Mouse (Mus musculus): ENCODE results near the gene Phgr1.

Gene Phgr1

DNA sequence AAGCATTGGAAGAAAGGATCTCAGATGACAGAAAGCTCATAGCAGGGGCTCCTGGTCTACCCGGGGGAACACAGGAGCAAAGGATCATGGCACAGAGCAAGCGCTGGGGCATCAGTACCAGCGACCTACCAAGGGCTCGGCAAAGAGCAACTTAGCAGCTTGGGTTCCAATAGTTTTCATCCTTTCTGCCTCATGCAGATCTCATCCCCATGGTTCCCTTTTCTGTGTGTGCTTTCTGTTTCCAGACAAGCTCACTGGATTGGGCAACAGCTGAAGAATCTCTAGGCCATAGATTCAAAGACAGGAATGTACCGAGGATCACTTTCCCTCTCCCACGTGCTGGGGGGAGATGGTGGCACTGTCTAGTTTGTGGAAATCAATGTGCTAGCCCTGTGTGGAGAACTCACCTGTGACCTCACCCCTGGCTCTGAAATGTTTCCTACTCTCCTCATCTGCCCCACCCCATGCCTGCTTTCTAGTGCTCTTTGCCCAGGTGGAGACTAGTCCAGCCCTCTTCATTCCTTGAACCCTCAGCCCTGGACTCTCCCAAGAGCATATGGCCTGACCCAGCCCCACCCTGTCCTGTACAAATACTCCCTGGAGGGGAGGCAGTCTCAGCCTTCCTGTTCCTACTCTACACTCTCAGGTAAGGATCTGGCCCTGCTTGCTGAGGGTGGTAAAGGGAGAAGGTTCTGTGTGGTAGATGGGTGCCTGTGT, at the start of gene Phgr1:
TSS of gene Phgr1 (plus strand) at position 612 of the 717 bp plus-strand sequence.
- DNase-seq (ENCODE audit: low spot score), result peak; percentile 73

DNA sequence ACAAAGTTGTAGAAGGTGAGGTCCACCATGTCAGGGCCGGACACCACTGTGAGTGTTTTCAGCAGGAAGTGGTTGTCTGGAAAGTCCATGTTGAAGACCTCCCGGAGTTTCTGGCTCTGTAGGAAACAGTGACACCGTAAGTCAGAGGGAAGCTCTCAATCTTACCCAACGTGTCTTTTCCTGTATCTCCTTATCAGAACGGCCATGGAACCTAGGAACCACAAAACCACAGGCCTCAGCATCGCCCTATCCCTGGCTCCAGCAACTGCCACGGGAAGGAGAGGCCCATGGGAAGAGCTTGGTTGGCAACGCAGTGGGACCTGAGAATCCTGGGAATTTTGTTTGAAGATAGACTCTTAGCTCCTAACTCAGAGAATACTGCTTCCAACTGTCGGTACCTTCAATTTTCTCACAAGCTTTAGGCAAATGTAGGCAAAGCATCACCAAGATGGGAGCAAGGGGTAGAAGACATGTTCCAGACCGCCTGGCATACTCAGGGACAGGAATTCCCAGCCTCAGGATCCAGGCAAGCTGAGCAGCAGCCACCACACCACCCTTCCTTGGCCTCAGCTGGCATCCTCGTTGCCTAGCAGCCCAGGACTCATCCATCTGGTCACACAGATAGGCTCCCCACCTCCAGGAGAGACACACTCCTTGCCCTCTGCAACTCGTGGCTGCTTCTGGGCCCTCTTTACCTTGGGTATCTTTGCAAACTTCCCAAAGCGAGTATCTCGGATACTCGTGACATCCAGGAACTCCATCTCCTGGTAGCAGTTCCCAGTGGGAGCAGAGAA, 48.7 kb upstream of the Phgr1 start:
- no peak for DNase-seq (ENCODE audit: low spot score)

DNA sequence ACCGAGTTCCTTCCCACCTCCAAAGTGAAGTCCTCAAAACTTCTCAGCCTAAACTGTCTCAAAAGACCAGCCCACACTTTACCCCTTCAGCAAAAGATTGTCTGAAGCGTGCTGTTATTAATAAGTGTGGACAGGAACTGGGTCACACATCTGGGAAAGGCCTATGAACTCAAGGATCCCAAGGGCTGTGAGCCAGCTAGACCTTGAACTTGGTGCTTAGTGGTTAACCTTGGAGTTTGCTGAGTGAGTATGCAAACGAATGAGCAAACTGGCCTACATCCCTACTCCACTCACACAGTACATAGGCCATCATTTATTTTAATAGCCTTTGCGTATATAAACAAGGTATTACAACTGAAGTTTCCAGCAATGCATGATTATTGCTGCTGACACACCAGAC, 47.1 kb upstream of the Phgr1 start:
- DNase-seq (ENCODE audit: low spot score), result no peak

DNA sequence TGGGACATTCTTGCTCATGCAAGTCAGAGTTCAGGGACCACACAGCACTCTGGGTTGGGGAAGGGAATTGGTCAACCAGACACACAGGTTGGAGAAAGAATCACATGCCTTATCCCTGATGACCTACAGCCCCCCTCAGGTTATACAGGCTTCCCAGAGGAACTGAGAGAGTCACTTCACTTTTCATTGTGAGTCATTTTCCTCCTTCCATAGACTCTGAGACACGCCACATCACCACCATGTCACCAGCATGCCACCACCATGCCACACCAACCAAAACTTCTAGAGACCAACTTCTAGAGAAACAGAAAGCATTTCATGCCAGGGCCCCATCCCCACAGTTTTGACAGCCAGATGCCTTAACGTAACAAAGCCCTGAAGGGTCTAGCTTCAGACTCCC, 45.7 kb upstream of the Phgr1 start:
- no peak for DNase-seq (ENCODE audit: low spot score)

DNA sequence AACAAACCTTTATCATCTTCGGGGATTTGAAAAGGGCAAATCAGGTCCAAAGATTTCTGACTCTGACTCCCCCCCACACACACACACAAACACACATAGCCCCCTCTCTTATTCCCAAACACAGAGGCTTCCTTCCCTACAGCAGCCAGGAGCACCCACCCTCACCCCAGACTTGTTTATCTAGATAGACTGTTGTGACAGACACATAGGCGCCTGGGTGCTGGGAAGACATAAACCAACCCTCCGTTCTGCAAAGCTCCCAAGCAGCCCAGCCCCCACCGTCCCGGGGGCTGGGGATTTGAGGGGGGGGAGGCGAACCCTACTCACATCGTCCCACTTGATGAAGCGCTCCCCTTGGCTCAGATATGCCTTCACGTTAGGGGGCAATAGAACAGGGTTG, 44.7 kb upstream of the Phgr1 start:
- DNase-seq (ENCODE audit: low spot score), result no peak

DNA sequence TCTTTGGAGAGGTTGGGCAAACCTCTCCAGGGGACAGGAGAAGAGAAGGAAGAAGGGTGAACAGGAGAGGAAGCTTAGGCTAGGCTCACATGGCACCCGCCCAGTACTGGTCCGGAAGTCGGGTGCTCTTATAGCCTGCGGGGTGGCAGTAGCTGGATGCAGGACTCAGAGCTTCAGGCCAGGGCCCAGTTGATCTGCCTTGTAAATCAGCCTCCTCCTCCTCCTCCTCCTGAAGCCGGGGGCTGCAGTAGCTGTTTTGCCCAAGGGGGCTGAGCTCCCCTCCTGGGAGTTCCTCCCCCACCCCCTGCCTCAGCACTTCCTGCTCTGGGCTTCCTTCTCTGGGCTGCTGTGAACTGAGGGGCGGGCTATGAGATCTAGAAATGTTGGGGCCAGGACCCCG, 44.2 kb upstream of the Phgr1 start, which contains the start of gene Plcb2:
TSS of gene Plcb2 (minus strand) at position 102 of the 400 bp plus-strand sequence.
- peak; percentile 25 for DNase-seq (ENCODE audit: low spot score)

DNA sequence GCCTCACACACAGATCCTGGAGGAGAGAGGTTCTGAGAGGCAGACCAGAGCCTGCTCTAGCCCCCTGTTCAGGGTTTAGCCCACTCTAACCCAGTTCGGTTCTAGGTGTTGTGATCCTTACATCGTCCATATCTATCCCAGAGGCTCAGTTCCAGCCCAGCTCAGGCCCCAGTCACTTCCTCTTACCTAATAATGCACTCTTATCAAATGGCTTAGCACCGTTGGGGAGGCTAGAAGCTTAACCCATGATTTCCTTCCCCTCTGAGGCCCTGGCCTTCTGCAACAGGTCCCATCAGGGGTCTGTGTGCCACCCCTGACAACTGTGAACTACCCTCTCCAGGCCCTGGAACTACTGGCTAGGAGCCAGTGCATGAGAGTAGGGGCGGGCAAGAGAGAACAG, 43.4 kb upstream of the Phgr1 start:
- DNase-seq (ENCODE audit: low spot score), result no peak

DNA sequence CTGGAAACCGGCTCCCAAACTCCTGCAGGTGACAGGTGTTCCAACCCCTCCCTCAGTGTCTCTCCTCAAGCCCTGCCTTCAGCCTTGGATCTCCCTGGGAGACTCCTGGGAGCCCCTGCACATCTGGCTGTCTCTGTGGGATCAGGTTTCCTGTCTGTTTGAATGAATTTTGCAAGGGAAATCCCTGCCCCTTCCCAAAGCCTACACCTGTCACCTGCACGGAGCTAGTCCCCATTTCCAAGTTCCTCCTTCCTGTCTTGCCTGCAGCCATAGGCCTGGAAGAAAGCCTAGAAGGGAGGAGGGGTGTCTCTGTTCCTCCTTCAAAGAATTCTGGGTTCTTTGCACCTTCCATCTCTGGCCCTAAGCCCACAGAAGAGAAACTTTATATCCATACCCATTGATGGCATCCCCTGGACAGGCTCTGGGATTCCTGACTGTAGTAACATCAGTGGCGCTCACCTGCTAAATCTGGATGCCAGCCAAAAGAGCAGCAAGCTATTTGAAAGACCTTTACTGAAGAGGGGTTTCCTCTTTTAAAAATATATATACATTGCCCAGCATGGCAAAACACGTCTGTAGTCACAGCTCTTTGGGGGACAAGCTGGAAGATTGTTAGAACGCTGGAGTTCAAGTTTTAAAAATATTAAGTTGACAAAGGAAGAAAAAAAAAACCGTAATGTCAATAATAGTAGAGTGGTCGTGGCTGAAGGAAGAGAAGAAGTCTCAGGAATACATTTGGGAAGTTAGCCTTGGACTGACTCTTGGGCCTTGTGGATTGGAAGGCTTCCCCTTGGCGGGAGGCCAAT, 42.5 kb upstream of the Phgr1 start:
- DNase-seq (ENCODE audit: low spot score), result no peak

DNA sequence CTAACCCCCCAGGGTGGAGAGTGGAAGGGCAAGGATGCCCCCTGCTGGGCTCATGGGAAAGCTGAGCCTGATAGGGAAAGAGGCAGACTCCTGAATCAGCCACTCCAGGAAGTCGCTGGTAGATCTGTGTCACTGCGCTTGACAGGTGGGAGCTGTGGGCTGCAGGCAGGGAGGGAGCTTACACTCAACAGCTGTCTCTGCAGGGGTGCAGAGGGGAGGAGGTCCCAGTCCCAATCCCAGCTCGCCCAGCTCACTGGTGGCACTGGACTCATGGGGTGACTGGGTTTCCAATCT, 42.0 kb upstream of the Phgr1 start:
- DNase-seq (ENCODE audit: low spot score), result peak; percentile 39

DNA sequence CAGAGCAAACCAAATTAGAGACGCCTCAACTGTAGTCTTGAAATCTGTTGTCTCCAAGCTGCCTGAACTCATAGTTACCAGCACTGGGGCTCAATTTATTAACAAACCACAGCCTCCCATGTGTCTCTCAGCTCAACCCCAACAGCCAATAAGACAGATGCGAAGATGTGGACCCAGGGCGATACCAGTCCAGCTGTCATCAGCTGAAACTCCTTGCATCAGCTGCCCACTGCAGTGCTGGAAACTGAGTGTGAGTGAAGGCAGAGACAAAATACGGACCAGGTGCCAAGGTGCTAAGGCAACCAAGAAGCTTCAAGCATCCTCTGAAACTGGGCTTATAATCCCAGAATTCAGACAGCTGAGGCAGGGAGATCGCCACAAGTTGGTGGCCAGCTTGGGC, 40.6 kb upstream of the Phgr1 start:
- no peak for DNase-seq (ENCODE audit: low spot score)

DNA sequence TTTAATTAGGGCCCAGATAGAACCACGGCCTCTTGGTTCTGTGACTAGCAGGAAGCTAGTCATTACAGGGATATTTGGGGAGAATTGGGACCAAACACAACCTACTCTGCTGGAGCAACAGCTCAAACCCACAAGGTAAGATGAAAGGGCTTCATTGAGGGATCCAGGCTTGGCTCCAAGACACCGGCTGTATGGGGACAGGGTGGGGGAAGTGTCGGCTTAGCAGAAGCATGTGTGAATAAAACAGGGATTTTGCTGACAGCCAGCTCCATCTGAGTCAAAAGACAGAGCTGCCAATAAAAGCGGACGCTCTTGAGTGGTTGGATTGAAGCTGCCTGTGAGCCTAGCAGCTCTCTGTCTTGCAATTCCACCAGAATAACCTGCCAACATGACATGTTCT, 39.2 kb upstream of the Phgr1 start:
- no peak for DNase-seq (ENCODE audit: low spot score)

DNA sequence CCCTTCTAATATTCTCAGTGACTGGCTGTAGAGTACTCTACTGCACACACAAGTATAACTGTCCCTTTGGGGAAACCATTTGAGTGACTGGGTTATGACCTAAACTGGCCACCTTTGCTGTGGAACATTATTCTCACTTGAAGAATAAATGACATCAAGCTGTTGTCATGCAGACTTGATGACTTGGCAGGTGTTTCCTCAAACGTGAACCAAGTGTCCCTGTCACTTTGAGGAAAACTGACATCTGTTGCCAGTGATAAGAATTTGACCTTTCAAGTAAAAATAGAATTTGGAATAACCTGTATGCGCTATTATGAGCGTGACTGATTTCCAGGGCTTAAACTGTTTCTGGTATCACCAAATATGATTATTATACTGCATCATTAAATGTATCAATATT, 32.2 kb upstream of the Phgr1 start:
- no peak for DNase-seq (ENCODE audit: low spot score)

DNA sequence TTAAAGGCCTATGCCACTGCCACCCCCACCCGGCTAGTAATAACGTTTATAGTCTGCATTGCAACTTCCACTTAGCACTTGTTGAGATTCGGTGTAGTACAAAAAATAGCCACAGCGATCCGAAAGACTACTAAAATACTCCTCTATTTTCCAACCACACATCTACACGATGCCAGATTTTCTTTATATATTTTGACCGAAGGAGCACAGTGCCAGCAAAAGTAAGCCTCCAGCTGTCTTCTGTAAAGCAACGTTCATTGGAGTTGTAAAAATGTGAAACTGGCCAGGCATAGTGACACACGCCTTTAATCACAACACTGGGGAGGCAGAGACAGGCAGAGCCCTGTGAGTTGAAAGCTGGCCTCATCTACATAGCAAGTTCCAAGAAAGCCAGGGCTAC, 31.4 kb upstream of the Phgr1 start:
- no peak for DNase-seq (ENCODE audit: low spot score)

DNA sequence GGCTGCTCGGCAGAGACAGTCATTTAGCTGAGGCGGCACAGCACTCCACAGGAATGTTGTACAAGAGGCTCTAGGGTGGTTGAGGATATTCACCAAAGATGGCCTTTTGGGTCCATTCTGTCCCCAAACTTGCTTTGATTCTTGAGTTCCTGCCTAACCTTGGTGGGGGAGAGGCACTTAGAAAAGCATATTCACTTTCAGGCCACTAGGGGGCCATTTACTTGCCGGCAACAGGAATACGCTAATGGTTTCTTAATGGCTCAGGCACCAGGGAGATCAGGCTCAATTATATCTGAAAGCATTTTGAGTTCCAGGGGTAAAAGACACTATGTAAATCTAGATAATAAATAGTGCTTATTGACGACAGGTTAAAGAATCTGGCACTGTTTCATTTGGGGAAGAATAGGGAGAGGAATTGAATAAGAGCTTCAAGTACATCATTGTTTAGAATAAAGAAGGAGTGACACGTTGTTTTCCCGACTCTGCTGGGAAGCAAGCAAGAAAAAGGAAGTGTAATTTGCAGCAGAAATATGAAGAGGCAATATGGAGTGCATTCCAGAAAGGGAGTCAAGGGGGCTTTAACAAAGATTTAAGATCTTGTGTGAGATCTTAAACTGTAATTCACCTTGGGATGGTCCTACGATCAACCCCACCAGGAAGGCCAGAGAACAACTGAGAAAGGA, 29.2 kb upstream of the Phgr1 start:
- no peak for DNase-seq (ENCODE audit: low spot score)

DNA sequence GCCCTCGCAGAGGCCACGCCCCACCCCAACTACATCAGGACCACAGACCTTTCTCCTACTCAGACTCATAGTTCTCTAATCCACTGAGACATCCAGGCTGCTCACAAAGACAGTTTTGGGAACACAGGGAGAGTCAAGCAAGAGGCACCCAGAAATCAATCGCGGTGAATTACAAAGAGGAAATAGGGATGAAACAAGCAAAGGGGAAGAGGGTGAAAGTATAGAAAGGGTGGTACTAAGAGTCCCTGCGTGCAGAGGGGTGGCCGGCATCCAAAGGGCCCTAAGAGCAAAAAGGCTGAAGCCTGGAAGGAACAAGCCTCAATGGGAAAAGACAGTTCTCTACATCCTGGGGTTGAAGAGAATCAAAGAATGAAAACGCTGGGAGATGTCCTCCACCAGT, 27.9 kb upstream of the Phgr1 start:
- no peak for DNase-seq (ENCODE audit: low spot score)

DNA sequence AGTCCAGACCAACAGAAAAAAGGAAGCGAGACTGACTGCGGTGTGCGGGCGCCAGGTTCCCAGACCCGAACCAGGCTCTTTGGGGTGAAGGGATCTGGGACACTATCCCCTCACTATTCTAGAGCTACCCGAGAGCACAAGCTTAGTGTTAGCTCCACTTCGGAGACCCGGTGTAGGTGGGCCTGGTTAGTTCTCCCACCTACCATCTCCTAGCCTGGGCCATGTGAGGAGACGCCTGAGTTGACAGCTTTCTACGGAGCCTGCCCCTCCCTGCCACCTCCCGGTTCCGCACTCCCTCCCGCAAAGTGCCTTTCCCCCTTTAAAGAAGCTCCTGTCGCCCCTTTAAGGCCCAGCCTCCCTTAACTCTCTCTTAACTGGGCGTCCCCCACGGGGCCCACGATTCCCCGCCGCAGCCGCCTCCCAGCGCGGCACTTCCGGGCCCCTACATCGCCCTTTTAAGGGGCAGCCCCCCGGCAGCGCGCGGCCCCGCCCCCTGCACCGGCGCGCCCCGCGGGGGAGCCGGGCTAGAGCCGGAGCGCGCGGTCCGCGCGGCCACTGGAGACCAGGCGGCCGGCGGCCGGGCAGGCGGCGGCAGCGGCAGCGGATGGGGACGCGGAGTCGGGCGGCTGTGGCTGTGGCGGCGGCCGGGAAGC, 27.2 kb upstream of the Phgr1 start, which contains the start of gene Inafm2:
TSS of gene Inafm2 (plus strand) at position 527 of the 653 bp plus-strand sequence.
- DNase-seq (ENCODE audit: low spot score), result peak; percentile 91

DNA sequence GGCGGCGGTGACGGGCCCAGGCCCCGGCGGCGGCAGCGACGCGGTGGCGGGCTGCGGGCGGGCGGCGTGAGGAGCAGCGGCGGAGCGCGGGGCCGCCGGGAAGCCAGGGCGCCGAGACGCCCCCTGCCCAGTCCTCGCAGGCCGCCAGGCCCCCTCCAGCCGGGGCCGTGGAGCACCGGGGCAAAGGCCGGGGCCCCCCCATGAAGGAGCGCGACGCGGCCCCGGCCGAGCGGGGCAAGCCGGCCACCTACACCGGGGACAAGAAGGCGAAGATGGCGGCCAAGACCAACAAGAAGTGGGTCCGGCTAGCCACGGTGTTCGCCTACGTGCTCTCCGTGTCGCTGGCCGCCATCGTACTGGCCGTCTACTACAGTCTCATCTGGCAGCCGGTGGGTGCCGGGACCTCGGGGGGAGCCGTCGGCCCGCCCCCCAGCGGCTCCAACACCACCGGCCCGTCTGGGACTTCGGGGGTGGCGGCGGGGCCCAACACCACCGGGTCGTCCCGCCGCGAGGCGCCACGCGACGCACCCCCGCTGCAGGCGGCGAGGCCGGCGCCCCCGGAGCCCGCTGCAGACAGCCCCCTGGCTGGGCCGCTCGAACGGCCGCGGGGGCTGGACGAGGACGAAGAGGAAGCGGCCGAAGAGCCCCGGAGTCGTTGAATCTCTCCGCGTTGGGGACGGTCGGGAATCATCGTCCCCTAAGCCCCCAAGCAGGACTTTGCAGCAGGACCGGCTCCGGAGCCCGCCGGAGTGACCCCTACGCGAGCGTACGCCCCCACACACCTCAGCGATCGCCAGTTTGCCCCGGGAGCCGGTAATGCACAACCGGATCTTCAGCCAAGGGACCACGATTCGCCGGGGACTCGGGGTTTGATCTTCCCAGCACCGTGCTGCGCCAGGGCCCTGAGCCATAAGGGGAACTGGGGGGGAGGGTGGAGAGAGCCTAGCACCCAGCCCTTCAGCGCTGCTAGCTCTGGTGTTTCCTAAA, 26.4 kb upstream of the Phgr1 start:
- DNase-seq (ENCODE audit: low spot score), result peak; percentile 44

DNA sequence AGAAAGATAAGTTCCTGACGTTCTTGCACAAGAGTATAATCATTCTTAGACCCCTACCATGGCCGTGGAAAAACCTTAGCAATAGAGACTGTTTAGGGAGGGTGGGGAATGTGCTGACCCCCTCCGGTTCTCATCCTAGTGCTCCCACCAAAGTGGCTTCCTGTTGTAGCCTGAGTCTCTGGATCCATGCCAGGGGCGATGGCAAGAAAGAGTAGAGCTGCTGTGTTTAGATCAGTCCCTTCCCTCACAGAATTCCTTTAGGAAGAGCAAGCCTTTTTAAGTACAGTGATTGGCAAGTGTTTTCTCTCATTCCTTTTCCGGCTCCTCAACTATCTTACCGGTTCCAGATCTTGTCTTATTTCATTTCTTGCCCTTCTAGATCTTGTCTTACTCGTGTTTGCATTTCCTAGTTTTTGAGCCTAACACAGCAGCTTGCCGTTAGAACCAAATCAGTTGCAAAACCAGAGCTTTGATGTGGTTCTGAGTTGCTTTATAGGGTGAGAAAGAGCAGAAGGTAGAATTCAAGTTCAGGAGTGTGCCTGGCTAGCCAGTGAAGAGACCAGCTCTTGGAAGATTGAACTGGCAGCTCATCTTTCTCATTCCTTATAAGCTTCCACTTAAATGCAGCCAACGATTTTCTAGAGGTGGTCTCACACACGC, 25.1 kb upstream of the Phgr1 start:
- DNase-seq (ENCODE audit: low spot score), result no peak

DNA sequence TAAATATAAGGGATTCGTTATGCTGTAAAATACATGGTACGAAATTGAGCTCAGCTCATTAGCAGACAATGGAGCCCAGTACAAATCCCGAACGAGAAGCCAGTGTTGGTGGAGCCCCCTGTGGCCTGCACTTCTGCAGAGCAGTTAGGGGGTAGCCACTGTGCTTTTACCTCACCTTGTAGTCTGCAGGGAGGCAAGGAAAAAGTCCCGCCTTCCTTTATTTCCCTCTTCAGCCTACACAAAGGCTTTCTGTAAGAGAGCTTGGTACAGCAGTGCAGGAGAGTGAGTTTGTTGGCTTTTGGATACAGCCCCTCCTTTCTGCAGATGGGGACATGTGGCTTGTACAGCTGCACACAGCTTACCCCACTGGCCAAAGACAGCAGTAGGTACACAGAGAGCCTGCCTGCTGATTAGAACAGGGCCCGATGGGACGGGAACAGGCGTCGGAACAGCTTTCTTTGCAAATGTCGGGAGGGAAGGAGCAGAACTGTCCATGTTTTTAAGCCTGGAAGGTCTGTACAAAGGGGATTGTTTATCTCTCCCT, 23.2 kb upstream of the Phgr1 start:
- no peak for DNase-seq (ENCODE audit: low spot score)

DNA sequence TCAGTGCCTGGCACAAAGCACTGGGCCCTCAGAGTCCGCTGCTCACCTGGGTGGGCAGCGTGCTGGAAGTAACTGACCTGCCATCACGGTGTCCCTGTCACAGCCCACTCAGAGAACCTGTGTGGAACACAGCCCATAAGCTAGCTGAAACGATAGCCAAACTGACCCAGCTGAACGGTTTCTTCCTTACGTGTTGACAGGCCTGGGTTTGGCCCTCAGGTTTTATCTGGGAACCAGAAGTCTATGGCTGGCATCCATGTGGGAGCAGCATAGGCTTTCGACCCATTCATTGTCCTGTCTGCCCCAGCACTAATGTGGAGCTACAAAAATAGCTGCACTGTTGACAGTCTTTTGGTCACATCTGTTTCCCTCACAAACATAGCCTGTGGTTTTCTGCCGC, 22.1 kb upstream of the Phgr1 start:
- DNase-seq (ENCODE audit: low spot score), result no peak

Data from yolk sac, embryonic 10.5 days (tissue).